Mouse (Mus musculus) forebrain, embryonic 10.5 days (tissue): ENCODE measurements at regions not wholly inside any gene's neighbourhood (a gene's known extent, or its start where the extent isn't known, plus 50 kb on each side); places are given as distances from the start of the nearest gene placed in this dataset.
A peak's percentile ranks its signal among the peaks of the same experiment; 100 is the strongest.

Experiments
- DNase-seq: peaks from one replicate; pipeline ENCODE4 v3.0.0-alpha.2; 2017; ENCODE audit warnings: low spot score; ENCODE audit errors: extremely low spot score
- H3K27ac ChIP-seq: fragments of 300-500 bp; sonication (generic); 2 replicates; pipeline ENCODE4 v1.5.1; 2016; ENCODE audit warnings: mild to moderate bottlenecking
- H3K27me3 ChIP-seq: fragments of 300-500 bp; sonication (generic); 2 replicates; pipeline ENCODE4 v1.6.1; 2016; ENCODE audit warnings: mild to moderate bottlenecking; ENCODE audit not compliant: poor library complexity, severe bottlenecking
- H3K36me3 ChIP-seq: fragments of 300-500 bp; sonication (generic); replicated peaks from 2 replicates; pipeline ENCODE4 v1.6.1; 2016; ENCODE audit warnings: mild to moderate bottlenecking, moderate library complexity
- H3K4me1 ChIP-seq: fragments of 300-500 bp; sonication (generic); 2 replicates; pipeline ENCODE4 v1.6.1; 2016
- H3K4me3 ChIP-seq: fragments of 300-500 bp; sonication (generic); 2 replicates; pipeline ENCODE4 v1.5.1; 2016; ENCODE audit warnings: mild to moderate bottlenecking, moderate library complexity
- H3K9me3 ChIP-seq: fragments of 300-500 bp; sonication (generic); 2 replicates; pipeline ENCODE4 v1.6.1; 2016; ENCODE audit warnings: mild to moderate bottlenecking, moderate library complexity
- WGBS: fragments of 180-500 bp; shearing (Covaris S2); methylation state at CpG from one replicate; pipeline ENCODE4 v1.1.7; 2016; 5-methylcytosine and 5-hydroxymethylcytosine counted together

GRCm38 (mm10) chr16:90666271-90666986 is 60.8 kb downstream of the Mis18a start:
- no peak overlapping the region for H3K4me3 ChIP-seq
- no peaks in the 10 kb centered on the region for H3K27me3 ChIP-seq
- peaks cover 5% of the 10 kb centered on the region; the same call in 1 of the 2 replicates for H3K9me3 ChIP-seq
- H3K27ac ChIP-seq = no peak overlapping the region
- no peaks in the 10 kb centered on the region for H3K4me1 ChIP-seq
- 91% methylated on average over 11 of the region's 11 CpGs for WGBS
- DNase-seq = no peak
- H3K36me3 ChIP-seq = no peaks in the 10 kb centered on the region

- H3K27ac ChIP-seq = no peak overlapping the region
- no peak overlapping the region for H3K4me3 ChIP-seq
- H3K36me3 ChIP-seq = no peaks in the 10 kb centered on the region
- 85% methylated on average over 9 of the region's 9 CpGs for WGBS
- no peak for DNase-seq
- peaks cover 5% of the 10 kb centered on the region; the same call in 1 of the 2 replicates for H3K9me3 ChIP-seq
- no peaks in the 10 kb centered on the region for H3K4me1 ChIP-seq
- H3K27me3 ChIP-seq = no peaks in the 10 kb centered on the region
Observed at GRCm38 (mm10) chr16:90664086-90664485, 63.1 kb downstream of the Mis18a start.

- no peaks in the 10 kb centered on the region for H3K27me3 ChIP-seq
- no peak overlapping the region for H3K4me3 ChIP-seq
- H3K4me1 ChIP-seq = peaks cover 26% of the 10 kb centered on the region
- no peak overlapping the region for H3K27ac ChIP-seq
- H3K9me3 ChIP-seq = peaks cover 6% of the 10 kb centered on the region; the same call in 1 of the 2 replicates
- DNase-seq = no peak
- no peaks in the 10 kb centered on the region for H3K36me3 ChIP-seq
- 93% methylated on average over 7 of the region's 7 CpGs for WGBS
Observed at GRCm38 (mm10) chr16:90658050-90658449, 69.2 kb downstream of the Mis18a start.

- WGBS = 77% methylated on average over 9 of the region's 9 CpGs
- H3K27me3 ChIP-seq = no peaks in the 10 kb centered on the region
- no peak overlapping the region for H3K4me3 ChIP-seq
- H3K27ac ChIP-seq = peak overlapping the region; percentile 68
- H3K4me1 ChIP-seq = peaks cover 26% of the 10 kb centered on the region
- H3K9me3 ChIP-seq = peaks cover 6% of the 10 kb centered on the region; the same call in 1 of the 2 replicates
- H3K36me3 ChIP-seq = no peaks in the 10 kb centered on the region
- no peak for DNase-seq
Observed at GRCm38 (mm10) chr16:90657027-90657426, 70.2 kb downstream of the Mis18a start.

- Histone ChIP-seq H3K9me3 (peaks cover 6% of the 10 kb centered on the region; the same call in 1 of the 2 replicates), H3K4me3 (no peak overlapping the region), H3K4me1 (peaks cover 26% of the 10 kb centered on the region), H3K27me3 (no peaks in the 10 kb centered on the region), H3K27ac (peak overlapping the region; percentile 68), H3K36me3 (no peaks in the 10 kb centered on the region)
- DNase-seq = peak; percentile 40
- WGBS = 55% methylated on average over 16 of the region's 16 CpGs
Observed at GRCm38 (mm10) chr16:90656571-90657011, 70.6 kb downstream of the Mis18a start.

- no peak for DNase-seq
Observed at GRCm38 (mm10) chr16:90654853-90655252, 72.4 kb downstream of the Mis18a start.

GRCm38 (mm10) chr16:90652821-90653220 is 74.4 kb downstream of the Mis18a start:
- Histone ChIP-seq H3K4me1 (peaks cover 32% of the 10 kb centered on the region), H3K27ac (no peak overlapping the region), H3K9me3 (peaks cover 6% of the 10 kb centered on the region; the same call in 1 of the 2 replicates), H3K27me3 (peaks cover 5% of the 10 kb centered on the region; the same call in 1 of the 2 replicates), H3K36me3 (no peaks in the 10 kb centered on the region), H3K4me3 (no peak overlapping the region)
- WGBS = 66% methylated on average over 4 of the region's 4 CpGs
- DNase-seq = no peak

More at GRCm38 (mm10) chr16:90654853-90655252, 72.4 kb downstream of the Mis18a start:
- Histone ChIP-seq H3K4me3 (no peak overlapping the region), H3K4me1 (peaks cover 26% of the 10 kb centered on the region), H3K9me3 (peaks cover 6% of the 10 kb centered on the region; the same call in 1 of the 2 replicates), H3K36me3 (no peaks in the 10 kb centered on the region), H3K27me3 (0 out of 2 replicates have a peak, but pooled peaks cover under 1% of the 10 kb centered on the region), H3K27ac (no peak overlapping the region)
- WGBS = 93% methylated on average over 5 of the region's 5 CpGs

DNA sequence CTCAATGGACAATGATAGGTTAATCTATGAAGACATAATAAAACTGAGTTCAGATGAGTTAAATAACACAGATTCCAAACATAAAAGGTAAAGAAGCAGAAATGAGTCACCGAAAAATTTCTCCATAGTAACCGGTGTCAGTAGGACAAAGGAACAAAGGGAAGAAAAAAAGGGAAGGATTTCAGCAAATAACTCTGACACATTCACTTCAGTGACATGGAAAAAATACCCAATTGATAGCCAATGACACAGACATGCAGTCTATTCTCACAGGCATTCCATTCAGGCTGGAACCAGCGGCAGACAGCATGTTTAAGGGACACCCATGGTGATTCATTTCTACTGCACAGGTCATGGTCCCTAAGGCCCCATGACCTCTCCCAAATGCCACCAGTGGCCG is 79.0 kb downstream of the Mis18a start:
- no peak for DNase-seq
- no peaks in the 10 kb centered on the region for H3K9me3 ChIP-seq

DNA sequence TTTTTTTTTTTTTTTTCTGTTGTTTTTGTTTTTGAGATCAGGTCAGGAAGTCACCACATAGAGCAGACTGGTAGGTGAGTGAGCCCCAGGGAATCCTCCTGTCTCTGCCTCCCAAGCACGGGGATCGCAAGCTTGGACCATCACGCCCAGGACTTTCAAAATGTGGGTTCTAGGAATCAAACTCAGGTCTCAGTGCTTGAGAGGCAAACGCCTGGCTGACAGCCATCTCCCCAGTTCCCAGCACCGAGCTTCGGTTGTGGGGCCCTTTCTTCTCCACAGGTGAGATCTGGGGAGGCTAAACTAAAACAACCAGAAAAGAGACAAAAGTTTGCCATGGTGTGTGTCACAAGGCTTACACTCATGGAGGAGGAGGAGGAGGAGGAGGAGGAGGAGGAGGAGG is 84.5 kb downstream of the Mis18a start:
- Histone ChIP-seq H3K27ac (no peak overlapping the region), H3K36me3 (no peaks in the 10 kb centered on the region), H3K4me3 (no peak overlapping the region), H3K27me3 (no peaks in the 10 kb centered on the region), H3K4me1 (peaks cover 5% of the 10 kb centered on the region), H3K9me3 (no peaks in the 10 kb centered on the region)
- WGBS = 93% methylated on average over 6 of the region's 6 CpGs
- DNase-seq = no peak

More for the DNA sequence above, 79.0 kb downstream of the Mis18a start:
- H3K27me3 ChIP-seq = peaks cover 5% of the 10 kb centered on the region; the same call in 1 of the 2 replicates
- H3K4me1 ChIP-seq = peaks cover 16% of the 10 kb centered on the region
- 54% methylated on average over 4 of the region's 4 CpGs for WGBS
- no peak overlapping the region for H3K27ac ChIP-seq
- no peak overlapping the region for H3K4me3 ChIP-seq
- no peaks in the 10 kb centered on the region for H3K36me3 ChIP-seq

- no peaks in the 10 kb centered on the region for H3K36me3 ChIP-seq
Observed at GRCm38 (mm10) chr16:90635216-90635615, 92.0 kb downstream of the Mis18a start.

GRCm38 (mm10) chr16:90629976-90630375 is 97.2 kb downstream of the Mis18a start:
- DNase-seq = peak; percentile 26
- Histone ChIP-seq H3K27me3 (peaks cover 11% of the 10 kb centered on the region; the same call in 1 of the 2 replicates), H3K9me3 (peaks cover 6% of the 10 kb centered on the region; the same call in 1 of the 2 replicates), H3K4me1 (peaks cover 23% of the 10 kb centered on the region), H3K4me3 (no peak overlapping the region), H3K36me3 (no peaks in the 10 kb centered on the region), H3K27ac (peak overlapping the region; percentile 82)
- 33% methylated on average over 6 of the region's 6 CpGs for WGBS

More at GRCm38 (mm10) chr16:90635216-90635615, 92.0 kb downstream of the Mis18a start:
- Histone ChIP-seq H3K4me1 (peaks cover 4% of the 10 kb centered on the region), H3K27ac (no peak overlapping the region), H3K9me3 (no peaks in the 10 kb centered on the region), H3K4me3 (no peak overlapping the region), H3K27me3 (0 out of 2 replicates have a peak, but pooled peaks cover under 1% of the 10 kb centered on the region)
- 31% methylated on average over 12 of the region's 12 CpGs for WGBS
- no peak for DNase-seq

DNA sequence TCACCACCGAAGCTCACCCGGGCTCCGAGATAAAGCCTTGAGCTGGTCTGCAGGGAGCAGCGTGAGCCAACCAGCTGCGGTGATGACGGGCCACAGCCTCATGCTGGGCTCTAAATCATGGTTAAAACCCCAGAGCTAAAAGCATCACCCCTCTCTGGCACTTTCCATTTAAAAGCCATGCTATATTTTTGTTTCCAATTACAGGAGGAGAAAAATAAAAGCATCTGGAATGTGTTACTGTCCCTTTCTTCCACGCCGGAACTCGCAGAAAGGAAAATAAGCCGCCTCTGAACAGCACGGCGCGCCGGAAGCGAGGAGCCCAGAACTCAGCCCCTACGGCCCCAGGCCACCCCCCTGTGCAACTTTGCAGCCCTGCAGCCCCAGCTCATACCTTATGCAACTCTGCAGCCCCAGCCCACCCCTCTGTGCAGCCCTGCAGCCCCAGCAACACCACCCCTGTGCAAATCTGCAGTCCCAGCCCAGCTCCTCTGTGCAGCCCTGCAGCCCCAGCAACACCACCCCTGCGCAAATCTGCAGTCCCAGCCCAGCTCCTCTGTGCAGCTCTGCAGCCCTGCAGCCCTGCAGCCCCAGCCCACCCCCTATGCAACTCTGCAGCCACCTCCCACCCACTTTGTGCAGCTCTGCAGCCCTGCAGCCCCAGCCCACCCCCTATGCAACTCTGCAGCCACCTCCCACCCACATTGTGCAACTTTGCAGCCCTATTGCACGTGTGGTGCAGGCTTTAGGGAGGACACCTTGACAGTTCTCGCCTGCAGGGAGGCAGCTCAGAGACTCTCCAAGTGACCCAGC is 97.9 kb downstream of the Mis18a start:
- Histone ChIP-seq H3K4me3 (peak overlapping the region; percentile 13; the same call in 1 of the 2 replicates), H3K27ac (peak overlapping the region; percentile 82), H3K4me1 (peaks cover 25% of the 10 kb centered on the region), H3K9me3 (peaks cover 6% of the 10 kb centered on the region; the same call in 1 of the 2 replicates), H3K36me3 (no peaks in the 10 kb centered on the region), H3K27me3 (peaks cover 11% of the 10 kb centered on the region; the same call in 1 of the 2 replicates)
- 33% methylated on average over 19 of the region's 19 CpGs for WGBS
- peak; percentile 43 for DNase-seq
